Mouse (Mus musculus) C2C12 (cell line): Measurements from ENCODE around the gene Vps13d. TPM values are rescaled to one million over a fixed set of nuclear protein-coding genes. Genes with fewer than 3 reads are reported as not detected.

Experiments
- H3K27me3 ChIP-seq: one replicate; pipeline ENCODE4 v1.6.1; 2011; ENCODE audit not compliant: control insufficient read depth, insufficient read depth, insufficient read length
- H3K36me3 ChIP-seq: one replicate; pipeline ENCODE4 v1.6.1; 2011; ENCODE audit not compliant: control insufficient read depth, insufficient read depth
- H3K4me3 ChIP-seq: one replicate; pipeline ENCODE4 v1.5.1; 2011; ENCODE audit warnings: mild to moderate bottlenecking, control low read depth; ENCODE audit not compliant: poor library complexity, insufficient read depth, severe bottlenecking
- H3K79me2 ChIP-seq: one replicate; pipeline ENCODE4 v1.6.1; 2011; ENCODE audit not compliant: control insufficient read depth, insufficient read depth
- H3K79me3 ChIP-seq: one replicate; pipeline ENCODE4 v1.6.1; 2011; ENCODE audit warnings: low read depth, control low read depth
- H3ac ChIP-seq: one replicate; pipeline ENCODE3; 2011; ENCODE audit warnings: low read depth; ENCODE audit not compliant: control insufficient read depth, insufficient read length
- CEBPB ChIP-seq: IDR thresholded peaks from one replicate; pipeline ENCODE4 v1.6.1; 2011; ENCODE audit warnings: low read depth, mild to moderate bottlenecking, control low read depth, moderate library complexity
- CTCF ChIP-seq: IDR thresholded peaks from one replicate; pipeline ENCODE4 v1.5.1; 2011; ENCODE audit not compliant: control insufficient read depth, insufficient read depth, insufficient read length
- FOSL1 ChIP-seq: IDR thresholded peaks from one replicate; pipeline ENCODE4 v1.8.0; 2011; ENCODE audit warnings: mild to moderate bottlenecking, low read length; ENCODE audit not compliant: poor library complexity, insufficient read depth, severe bottlenecking
- MAX ChIP-seq: IDR thresholded peaks from one replicate; pipeline ENCODE4 v1.6.1; 2011; ENCODE audit warnings: mild to moderate bottlenecking, control low read depth
- MYOD1 ChIP-seq: IDR thresholded peaks from one replicate; pipeline ENCODE4 v1.6.1; 2011; ENCODE audit warnings: low read depth; ENCODE audit not compliant: control insufficient read depth, insufficient read length
- MYOG ChIP-seq: IDR thresholded peaks from one replicate; pipeline ENCODE4 v1.6.1; 2011; ENCODE audit not compliant: control insufficient read depth, insufficient read length; ENCODE audit errors: extremely low read depth
- USF1 ChIP-seq: IDR thresholded peaks from one replicate; pipeline ENCODE4 v1.6.1; 2011; ENCODE audit warnings: low read depth, mild to moderate bottlenecking, control low read depth, moderate library complexity
- polyA plus RNA-seq: library from polyadenylated mRNA; unstranded; fragments of >200 nt; fragmentation: generic; extraction: Trizol; gene quantifications from one replicate; pipeline ENCODE4 v1.2.1, GENCODE M21; 2012; ENCODE audit warnings: missing spikeins

Gene Vps13d
- polyA plus RNA-seq, 1 experiment: 6.0 TPM

- TF ChIP-seq MAX (no peak), CTCF (no peak), CEBPB (no peak), MYOD1 (no peak), USF1 (no peak), MYOG (no peak), FOSL1 (no peak)
- Histone ChIP-seq H3K79me3 (no peaks in the 10 kb centered on the region), H3K79me2 (no peaks in the 10 kb centered on the region), H3ac (no peak overlapping the region), H3K4me3 (no peak overlapping the region), H3K27me3 (no peaks in the 10 kb centered on the region), H3K36me3 (no peaks in the 10 kb centered on the region)
Observed at GRCm38 (mm10) chr4:144993047-144993917, 201.5 kb downstream of the Vps13d start.

- H3K36me3 ChIP-seq: no peaks in the 10 kb centered on the region
- no peaks in the 10 kb centered on the region for H3K79me2 ChIP-seq
- no peaks in the 10 kb centered on the region for H3K79me3 ChIP-seq
- H3ac ChIP-seq: no peak overlapping the region
- H3K4me3 ChIP-seq: no peak overlapping the region
- H3K27me3 ChIP-seq: no peaks in the 10 kb centered on the region
- no peak for TF ChIP-seq FOSL1
- TF ChIP-seq CTCF: no peak
- TF ChIP-seq MYOG: no peak
- TF ChIP-seq MYOD1: no peak
- no peak for TF ChIP-seq USF1
- no peak for TF ChIP-seq CEBPB
- TF ChIP-seq MAX: no peak
Observed at GRCm38 (mm10) chr4:144992413-144992812, 202.4 kb downstream of the Vps13d start.

- Histone ChIP-seq H3K79me2 (no peaks in the 10 kb centered on the region), H3ac (no peak overlapping the region), H3K4me3 (no peak overlapping the region), H3K79me3 (no peaks in the 10 kb centered on the region), H3K36me3 (no peaks in the 10 kb centered on the region), H3K27me3 (no peaks in the 10 kb centered on the region)
- TF ChIP-seq CEBPB: no peak
- no peak for TF ChIP-seq USF1
- no peak for TF ChIP-seq MAX
- TF ChIP-seq CTCF: no peak
- TF ChIP-seq MYOD1: no peak
- no peak for TF ChIP-seq FOSL1
- no peak for TF ChIP-seq MYOG
Observed at GRCm38 (mm10) chr4:144988443-144989206, 206.2 kb downstream of the Vps13d start.

DNA sequence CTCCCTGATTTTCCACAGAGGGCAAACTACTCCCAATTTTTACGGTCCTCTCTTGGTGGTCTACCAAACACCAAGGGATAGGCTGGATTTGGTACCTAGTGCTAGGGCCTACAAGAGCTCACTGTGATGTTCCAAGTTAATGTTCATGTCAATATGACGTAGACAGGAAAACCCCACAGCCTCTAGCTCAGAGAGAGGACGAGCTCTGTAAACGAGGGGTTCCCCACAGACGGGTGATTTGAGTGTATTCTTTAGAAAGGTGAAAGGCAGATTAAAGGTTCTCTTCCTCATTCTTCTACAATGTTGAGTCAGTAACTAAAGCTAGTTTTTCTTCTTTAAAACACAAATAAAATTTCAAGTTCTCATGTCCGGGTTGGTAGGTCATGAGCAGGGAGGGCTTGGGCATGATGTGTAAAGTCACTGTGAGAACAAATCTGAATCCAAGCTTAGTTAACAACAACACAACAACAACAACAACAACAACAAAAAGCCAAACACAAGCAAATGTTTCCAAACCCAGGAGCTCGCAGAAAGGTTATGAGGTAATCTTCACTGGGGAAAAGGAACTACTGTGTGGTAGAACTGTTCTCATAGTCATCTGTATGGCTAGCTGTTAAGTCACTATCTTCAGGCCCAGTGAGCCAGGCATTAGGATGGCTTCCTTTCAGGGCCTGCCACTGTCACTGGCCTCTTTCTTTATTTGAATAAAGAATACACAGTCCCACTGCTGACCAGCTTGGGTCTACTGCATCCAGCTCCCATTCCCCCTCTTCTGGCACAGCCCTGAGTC lies 208.6 kb downstream of the Vps13d start:
- H3K79me2 ChIP-seq: no peaks in the 10 kb centered on the region
- no peaks in the 10 kb centered on the region for H3K27me3 ChIP-seq
- no peaks in the 10 kb centered on the region for H3K79me3 ChIP-seq
- H3ac ChIP-seq: no peak overlapping the region
- no peaks in the 10 kb centered on the region for H3K36me3 ChIP-seq
- TF ChIP-seq CTCF (no peak), CEBPB (no peak), MAX (no peak)
- H3K4me3 ChIP-seq: no peak overlapping the region

GRCm38 (mm10) chr4:144983821-144984371 lies 210.9 kb downstream of the Vps13d start:
- no peak overlapping the region for H3K4me3 ChIP-seq
- no peaks in the 10 kb centered on the region for H3K36me3 ChIP-seq
- no peaks in the 10 kb centered on the region for H3K27me3 ChIP-seq
- H3K79me3 ChIP-seq: no peaks in the 10 kb centered on the region
- H3K79me2 ChIP-seq: no peaks in the 10 kb centered on the region
- TF ChIP-seq CEBPB (no peak), USF1 (no peak), CTCF (no peak), MYOD1 (no peak), FOSL1 (no peak), MYOG (no peak), MAX (no peak)
- no peak overlapping the region for H3ac ChIP-seq
